Mouse (Mus musculus) ES-E14 (cell line): ENCODE data around the gene Tulp2.

Source experiments
- HCFC1 ChIP-seq: IDR thresholded peaks from 2 replicates; pipeline ENCODE4 v1.6.1; 2012; ENCODE audit warnings: low read length, inconsistent platforms, borderline replicate concordance; ENCODE audit not compliant: insufficient read depth
- MAFK ChIP-seq: IDR thresholded peaks from 2 replicates; pipeline ENCODE4 v1.6.1; 2014; ENCODE audit warnings: mild to moderate bottlenecking, low read depth, low read length, inconsistent platforms; ENCODE audit not compliant: insufficient read depth
- ZNF384 ChIP-seq: IDR thresholded peaks from 2 replicates; pipeline ENCODE4 v1.6.1; 2012; ENCODE audit warnings: low read depth, low read length, inconsistent platforms

GRCm38 (mm10) chr7:45540213-45540612 is 58.5 kb downstream of the Tulp2 start:
- TF ChIP-seq ZNF384 (no peak), MAFK (no peak), HCFC1 (no peak)
